Mouse (Mus musculus) midbrain, embryonic 14.5 days (tissue): ENCODE data around the gene Pabpn1l. TPM values are rescaled to one million over a fixed set of nuclear protein-coding genes. Genes with fewer than 3 reads are reported as not detected.
A peak's percentile ranks its signal among the peaks of the same experiment; 100 is the strongest.

Source experiments
- ATAC-seq: fragments of 200-750 bp; cut with Nextera tagmentation; 2 replicates; pipeline ENCODE4 v1.8.0; 2017; ENCODE audit warnings: moderate number of reproducible peaks, moderate library complexity; ENCODE audit not compliant: low FRiP score, low TSS enrichment
- DNase-seq: peaks from one replicate; pipeline ENCODE4 v3.0.0-alpha.2; 2015
- H3K27ac ChIP-seq: fragments of 300-500 bp; sonication (generic); replicated peaks from 2 replicates; pipeline ENCODE4 v1.5.1; 2014; ENCODE audit warnings: mild to moderate bottlenecking, low read depth, low read length, moderate library complexity
- H3K27me3 ChIP-seq: fragments of 300-500 bp; sonication (generic); 2 replicates; pipeline ENCODE4 v1.6.1; 2014; ENCODE audit warnings: low read length, control low read depth, mixed read lengths; ENCODE audit not compliant: control insufficient read depth, insufficient read depth
- H3K36me3 ChIP-seq: fragments of 300-500 bp; sonication (generic); 2 replicates; pipeline ENCODE4 v1.6.1; 2014; ENCODE audit warnings: low read length, control low read depth; ENCODE audit not compliant: control insufficient read depth, insufficient read depth
- H3K4me1 ChIP-seq: fragments of 300-500 bp; sonication (generic); 2 replicates; pipeline ENCODE4 v1.6.1; 2014; ENCODE audit warnings: mild to moderate bottlenecking, antibody characterized with exemption, low read length, control low read depth; ENCODE audit not compliant: control insufficient read depth, insufficient read depth
- H3K4me2 ChIP-seq: fragments of 300-500 bp; sonication (generic); 2 replicates; pipeline ENCODE4 v1.6.1; 2014; ENCODE audit warnings: mild to moderate bottlenecking, low read length, moderate library complexity
- H3K4me3 ChIP-seq: fragments of 300-500 bp; sonication (generic); replicated peaks from 2 replicates; pipeline ENCODE4 v1.5.1; 2014; ENCODE audit warnings: low read depth, low read length
- H3K9ac ChIP-seq: fragments of 300-500 bp; sonication (generic); replicated peaks from 2 replicates; pipeline ENCODE4 v1.6.1; 2014; ENCODE audit warnings: mild to moderate bottlenecking, low read length, moderate library complexity
- H3K9me3 ChIP-seq: fragments of 300-500 bp; sonication (generic); 2 replicates; pipeline ENCODE4 v1.6.1; 2016; ENCODE audit warnings: low read length, control low read depth, mixed read lengths; ENCODE audit not compliant: control insufficient read depth
- WGBS: fragments of 180-500 bp; shearing (Covaris S2); extraction: QIAGEN DNeasy Blood & Tissue Kit; methylation state at CpG from one replicate; pipeline ENCODE4 v1.1.7; 2014; 5-methylcytosine and 5-hydroxymethylcytosine counted together
- polyA plus RNA-seq: library from polyadenylated mRNA; unstranded; fragments of >200 nt; fragmentation: Nextera tagmentation; extraction: Ambion mirVana; gene quantifications from 2 replicates; pipeline ENCODE4 v1.2.1, GENCODE M21; 2014

Gene Pabpn1l
- polyA plus RNA-seq, 1 experiment from 2014 or later, result not detected

GRCm38 (mm10) chr8:122641406-122641805 is 18.9 kb upstream of the Pabpn1l start:
- H3K27me3 ChIP-seq, result no peaks in the 10 kb centered on the region
- WGBS, result 83% methylated on average over 15 of the region's 15 CpGs
- H3K9ac ChIP-seq, result no peak overlapping the region
- H3K4me3 ChIP-seq, result no peak overlapping the region
- peaks cover 3% of the 10 kb centered on the region; the same call in 1 of the 2 replicates for H3K4me1 ChIP-seq
- peaks cover 58% of the 10 kb centered on the region for H3K36me3 ChIP-seq
- H3K4me2 ChIP-seq, result no peak overlapping the region
- ATAC-seq (no peak), DNase-seq (no peak)
- H3K9me3 ChIP-seq, result no peaks in the 10 kb centered on the region
- H3K27ac ChIP-seq, result no peak overlapping the region

- Histone ChIP-seq H3K9ac (no peak overlapping the region), H3K27ac (no peak overlapping the region), H3K4me1 (peaks cover 3% of the 10 kb centered on the region; the same call in 1 of the 2 replicates), H3K27me3 (no peaks in the 10 kb centered on the region), H3K4me3 (no peak overlapping the region), H3K9me3 (no peaks in the 10 kb centered on the region), H3K4me2 (no peak overlapping the region), H3K36me3 (peaks cover 53% of the 10 kb centered on the region)
- ATAC-seq (no peak), DNase-seq (no peak)
- WGBS, result 83% methylated on average over 4 of the region's 4 CpGs
Observed at GRCm38 (mm10) chr8:122640825-122641224, 18.3 kb upstream of the Pabpn1l start.

- peaks cover 54% of the 10 kb centered on the region for H3K36me3 ChIP-seq
- DNase-seq (peak; percentile 56), ATAC-seq (peak; percentile 62; the same call in 1 of the 2 replicates)
- no peaks in the 10 kb centered on the region for H3K27me3 ChIP-seq
- peak overlapping the region; percentile 32; the same call in 1 of the 2 replicates for H3K27ac ChIP-seq
- H3K9ac ChIP-seq, result no peak overlapping the region
- H3K4me3 ChIP-seq, result no peak overlapping the region
- peaks cover 3% of the 10 kb centered on the region; the same call in 1 of the 2 replicates for H3K4me1 ChIP-seq
- H3K4me2 ChIP-seq, result no peak overlapping the region
- H3K9me3 ChIP-seq, result no peaks in the 10 kb centered on the region
- 44% methylated on average over 16 of the region's 16 CpGs for WGBS
Observed at GRCm38 (mm10) chr8:122639521-122640248, 17.1 kb upstream of the Pabpn1l start.

- Histone ChIP-seq H3K27ac (no peak overlapping the region), H3K4me3 (no peak overlapping the region), H3K9me3 (no peaks in the 10 kb centered on the region), H3K27me3 (no peaks in the 10 kb centered on the region), H3K9ac (no peak overlapping the region), H3K4me1 (peaks cover 3% of the 10 kb centered on the region; the same call in 1 of the 2 replicates), H3K36me3 (peaks cover 65% of the 10 kb centered on the region), H3K4me2 (no peak overlapping the region)
- ATAC-seq (no peak), DNase-seq (no peak)
- WGBS, result 72% methylated on average over 16 of the region's 16 CpGs
Observed at GRCm38 (mm10) chr8:122638601-122639000, 16.1 kb upstream of the Pabpn1l start.

- no peak overlapping the region for H3K27ac ChIP-seq
- H3K4me1 ChIP-seq, result peaks cover 3% of the 10 kb centered on the region; the same call in 1 of the 2 replicates
- H3K9ac ChIP-seq, result no peak overlapping the region
- no peak overlapping the region for H3K4me2 ChIP-seq
- no peak for ATAC-seq
- 93% methylated on average over 9 of the region's 9 CpGs for WGBS
- no peaks in the 10 kb centered on the region for H3K9me3 ChIP-seq
- no peaks in the 10 kb centered on the region for H3K27me3 ChIP-seq
- DNase-seq, result no peak
- H3K4me3 ChIP-seq, result no peak overlapping the region
- peaks cover 66% of the 10 kb centered on the region for H3K36me3 ChIP-seq
Observed at GRCm38 (mm10) chr8:122637230-122637629, 14.7 kb upstream of the Pabpn1l start.

GRCm38 (mm10) chr8:122636803-122637175 is 14.2 kb upstream of the Pabpn1l start:
- Histone ChIP-seq H3K4me1 (peaks cover 3% of the 10 kb centered on the region; the same call in 1 of the 2 replicates), H3K4me3 (no peak overlapping the region), H3K27me3 (no peaks in the 10 kb centered on the region), H3K27ac (no peak overlapping the region), H3K9ac (no peak overlapping the region), H3K9me3 (no peaks in the 10 kb centered on the region), H3K36me3 (peaks cover 65% of the 10 kb centered on the region), H3K4me2 (no peak overlapping the region)
- no peak for DNase-seq
- WGBS, result 79% methylated on average over 9 of the region's 9 CpGs
- ATAC-seq, result no peak

- 81% methylated on average over 14 of the region's 14 CpGs for WGBS
- no peaks in the 10 kb centered on the region for H3K27me3 ChIP-seq
- H3K4me3 ChIP-seq, result no peak overlapping the region
- no peak overlapping the region for H3K9ac ChIP-seq
- H3K4me1 ChIP-seq, result peaks cover 3% of the 10 kb centered on the region; the same call in 1 of the 2 replicates
- ATAC-seq, result no peak
- peaks cover 64% of the 10 kb centered on the region for H3K36me3 ChIP-seq
- DNase-seq, result no peak
- H3K4me2 ChIP-seq, result no peak overlapping the region
- H3K27ac ChIP-seq, result no peak overlapping the region
- H3K9me3 ChIP-seq, result no peaks in the 10 kb centered on the region
Observed at GRCm38 (mm10) chr8:122635878-122636802, 13.6 kb upstream of the Pabpn1l start.

- no peak for ATAC-seq
- no peak overlapping the region for H3K9ac ChIP-seq
- H3K4me1 ChIP-seq, result no peaks in the 10 kb centered on the region
- no peaks in the 10 kb centered on the region for H3K27me3 ChIP-seq
- no peak overlapping the region for H3K4me3 ChIP-seq
- no peak overlapping the region for H3K27ac ChIP-seq
- no peak for DNase-seq
- no peaks in the 10 kb centered on the region for H3K9me3 ChIP-seq
- H3K36me3 ChIP-seq, result peaks cover 74% of the 10 kb centered on the region
- WGBS, result 91% methylated on average over 14 of the region's 14 CpGs
- no peak overlapping the region for H3K4me2 ChIP-seq
Observed at GRCm38 (mm10) chr8:122633205-122633604, 10.7 kb upstream of the Pabpn1l start.
